Mouse (Mus musculus): Measurements from ENCODE around the gene Eya3.
"Not testable (repeated sequence)": the region's sequence is repeated elsewhere in the genome, so short reads cannot be mapped to it uniquely, and the experiment has no call there.

Gene Eya3

DNA sequence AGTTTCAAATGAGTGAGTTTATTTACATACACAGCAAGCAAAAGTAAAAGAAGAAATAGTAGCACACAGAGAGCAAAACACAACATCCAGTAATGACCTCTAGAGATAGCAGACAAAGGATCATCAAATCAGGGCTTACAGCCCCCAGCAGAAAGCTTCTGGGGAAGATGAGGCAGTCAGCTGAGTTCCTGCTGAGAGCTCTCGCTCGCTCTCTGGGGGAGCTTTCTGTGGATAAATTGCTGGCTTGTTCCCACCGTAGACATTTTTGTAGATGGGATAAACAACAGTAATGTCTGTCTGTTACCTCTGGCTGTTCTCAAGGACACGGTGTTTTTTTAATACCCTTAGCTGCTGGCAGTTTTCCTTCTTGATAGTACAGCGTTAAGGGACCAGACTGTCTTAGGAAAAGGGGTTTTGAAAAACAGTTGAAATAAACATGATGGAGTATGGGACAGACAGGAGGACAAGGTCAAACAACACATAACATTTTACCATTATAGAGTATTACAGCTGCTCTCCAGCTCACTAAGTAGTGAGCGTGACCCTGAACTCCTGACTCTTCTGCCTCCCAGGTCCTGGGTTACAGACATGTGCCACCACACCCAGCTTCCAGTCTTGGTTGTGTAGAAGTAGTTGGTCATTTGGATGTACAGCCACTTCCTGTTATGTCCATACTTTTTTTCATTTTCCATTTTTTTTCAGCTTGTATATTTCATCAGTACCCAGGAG, 10.6 kb downstream of the Eya3 start:
- no peak for DNase-seq

DNA sequence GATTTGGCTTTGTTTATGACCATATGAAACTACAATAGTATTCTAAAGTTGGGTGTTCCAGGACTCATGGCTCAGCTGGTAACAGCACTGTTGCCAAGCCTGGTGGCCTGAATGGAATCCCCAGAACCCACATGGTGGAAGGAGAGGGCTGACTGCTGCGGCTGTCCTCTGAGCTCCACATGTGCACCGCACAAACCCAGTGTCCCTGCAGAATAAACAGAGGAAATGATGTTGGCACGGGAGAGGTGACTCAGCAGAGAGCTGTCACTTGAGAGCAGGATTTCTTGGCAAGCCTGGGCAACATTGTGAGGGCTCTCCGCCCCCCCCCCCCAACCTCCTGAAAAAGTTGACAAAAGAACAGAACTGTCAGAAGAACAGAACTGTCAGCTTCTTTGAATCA, 14.1 kb downstream of the Eya3 start:
- DNase-seq: peak; percentile 17 to 40

DNA sequence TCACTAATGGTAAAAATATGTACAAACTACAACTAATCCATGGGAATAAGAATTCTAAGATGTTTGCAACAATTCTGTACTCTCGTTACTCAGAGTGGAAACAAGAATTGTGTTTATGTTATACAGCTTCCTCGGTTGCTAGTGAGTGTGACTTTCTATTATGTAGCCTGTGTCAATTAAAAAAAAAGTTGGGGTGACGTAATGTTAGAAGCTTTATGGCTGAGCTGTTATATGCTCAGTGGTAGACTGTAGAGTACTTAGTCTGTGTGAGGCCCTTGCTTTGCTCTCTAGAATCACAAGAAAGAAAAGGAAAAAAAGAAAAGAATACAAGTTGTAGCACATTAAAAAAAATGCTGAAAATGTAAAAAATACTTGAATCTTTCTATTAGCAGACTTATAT, 15.0 kb downstream of the Eya3 start:
- no peak for DNase-seq

DNA sequence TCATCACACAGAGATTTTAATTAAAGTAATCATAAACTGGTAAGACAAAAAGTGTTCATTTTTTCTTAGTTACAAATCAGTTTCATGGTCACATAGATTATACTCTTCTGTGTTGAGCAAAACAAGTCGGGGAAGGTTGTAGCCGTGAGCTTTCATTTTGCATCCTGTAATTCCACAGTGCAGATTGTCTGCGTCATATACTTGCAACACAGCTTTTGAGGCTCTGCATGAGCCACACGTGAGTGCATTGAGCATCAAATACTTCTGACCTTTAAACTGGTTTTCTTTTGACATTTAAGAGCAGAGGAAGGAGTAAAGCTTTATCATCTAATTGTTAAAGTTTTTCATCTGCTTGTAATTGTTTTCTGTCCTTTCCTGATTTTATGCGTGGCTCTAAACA, 16.5 kb downstream of the Eya3 start:
- no peak for DNase-seq

DNA sequence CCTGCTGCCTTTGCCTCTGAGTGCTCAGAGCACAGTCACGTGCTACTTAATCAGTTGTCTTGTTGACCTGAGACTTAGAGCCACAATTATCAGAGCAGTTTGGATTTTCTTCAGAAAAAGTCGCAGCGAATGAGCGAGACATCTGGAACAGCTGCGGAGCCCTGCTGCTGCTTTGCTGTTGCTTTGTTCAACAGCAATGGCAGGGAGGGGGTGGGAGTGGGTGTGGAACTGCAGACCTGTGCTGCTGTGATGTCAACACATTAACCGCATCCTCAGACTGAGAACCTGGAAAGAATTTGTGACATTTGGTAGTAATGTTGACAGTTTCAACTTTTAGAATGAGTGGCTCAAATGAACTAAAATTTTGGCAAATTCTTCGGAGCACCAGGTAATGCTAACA, 20.3 kb downstream of the Eya3 start:
- no peak for DNase-seq

DNA sequence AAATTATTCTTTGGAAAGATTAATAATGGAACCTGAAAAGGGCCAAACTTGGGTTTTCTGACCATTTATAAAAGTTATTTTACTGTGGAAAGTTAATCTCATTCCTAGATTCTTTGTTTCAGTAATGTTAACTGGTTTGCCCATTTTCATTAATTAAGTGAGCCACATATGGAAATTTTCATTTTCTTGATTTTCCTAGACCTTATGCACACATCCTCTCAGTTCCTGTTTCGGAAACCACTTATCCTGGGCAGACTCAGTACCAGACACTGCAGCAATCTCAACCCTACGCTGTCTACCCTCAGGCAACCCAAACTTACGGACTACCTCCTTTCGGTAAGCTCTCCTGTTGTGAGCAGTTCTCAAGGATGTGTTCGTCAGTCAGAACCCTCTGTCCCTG, 33.9 kb downstream of the Eya3 start:
- DNase-seq: no peak

DNA sequence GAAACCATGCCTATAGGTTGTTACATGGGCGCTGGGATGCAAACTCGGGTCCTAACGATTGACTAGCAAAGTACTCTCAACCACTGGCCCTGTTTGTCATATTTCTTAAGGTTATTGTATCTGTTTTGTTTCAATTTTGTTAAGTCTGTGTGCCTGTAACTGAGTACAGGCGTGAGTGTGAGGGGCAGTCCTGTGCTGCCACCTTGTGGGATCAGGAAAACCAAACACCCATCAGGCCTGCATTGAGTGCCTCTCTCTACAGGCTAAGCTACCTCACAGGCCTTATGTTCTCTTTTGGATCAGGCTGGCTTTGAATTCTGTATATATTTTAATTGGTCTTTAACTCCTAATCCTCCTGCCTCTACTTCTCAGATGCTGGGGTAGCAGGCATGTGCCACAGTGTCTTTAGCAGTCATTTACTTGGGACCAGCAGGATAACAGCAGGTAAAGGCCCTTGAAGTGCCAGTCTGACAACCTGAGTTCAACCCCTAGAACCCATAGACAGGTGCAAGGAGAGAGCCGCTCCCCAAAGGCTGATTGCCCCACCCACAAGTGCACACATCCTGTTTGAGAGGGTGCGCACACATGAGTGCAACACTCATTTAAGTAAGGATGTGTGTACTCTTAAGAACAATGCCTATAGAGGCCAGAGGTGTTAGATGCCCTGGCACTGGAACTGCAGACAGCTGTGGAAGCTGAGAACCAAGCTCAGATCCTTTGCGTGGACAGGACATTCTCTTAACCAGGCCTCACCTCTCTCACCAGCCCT, 38.2 kb downstream of the Eya3 start:
- DNase-seq: peak in 1 of 2 experiments; percentile 25

DNA sequence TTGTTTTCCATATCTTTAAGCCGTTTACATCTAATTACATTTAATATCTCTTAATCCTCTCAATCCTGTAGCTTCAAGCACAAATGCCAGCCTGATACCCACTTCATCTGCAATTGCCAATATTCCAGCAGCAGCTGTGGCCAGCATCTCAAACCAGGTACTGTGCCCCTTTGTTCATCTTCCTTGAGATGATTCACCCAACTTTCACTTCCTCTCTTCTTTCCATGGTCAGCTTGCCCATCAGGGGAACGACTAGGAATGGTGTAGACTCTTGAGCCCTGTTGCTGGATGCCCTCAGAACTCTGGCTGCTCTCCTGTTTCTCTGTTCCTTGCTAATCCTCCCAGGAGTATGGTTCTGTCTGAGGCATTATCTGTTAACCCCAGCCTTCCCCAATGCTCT, 50.8 kb downstream of the Eya3 start:
- no peak for DNase-seq

DNA sequence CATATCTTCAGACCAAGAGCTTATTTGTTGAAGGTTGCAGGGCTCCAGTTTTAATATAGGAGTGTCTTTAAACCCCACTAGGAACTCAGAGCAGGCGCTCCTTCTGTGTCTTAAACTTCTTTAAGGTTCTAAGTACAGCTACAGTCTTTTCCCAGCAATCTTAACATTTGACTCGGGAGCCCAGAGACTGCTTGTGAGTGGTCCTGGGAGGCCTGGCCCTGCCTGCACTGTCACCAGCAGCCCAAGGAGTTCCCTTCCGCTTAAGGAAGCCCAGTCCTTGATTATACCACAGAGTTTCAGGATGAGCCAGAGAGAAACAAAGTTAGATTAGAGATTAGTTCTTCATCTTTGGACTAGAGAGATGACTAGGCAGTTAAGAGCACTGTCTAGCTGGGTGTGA, 54.6 kb downstream of the Eya3 start:
- DNase-seq: no peak

DNA sequence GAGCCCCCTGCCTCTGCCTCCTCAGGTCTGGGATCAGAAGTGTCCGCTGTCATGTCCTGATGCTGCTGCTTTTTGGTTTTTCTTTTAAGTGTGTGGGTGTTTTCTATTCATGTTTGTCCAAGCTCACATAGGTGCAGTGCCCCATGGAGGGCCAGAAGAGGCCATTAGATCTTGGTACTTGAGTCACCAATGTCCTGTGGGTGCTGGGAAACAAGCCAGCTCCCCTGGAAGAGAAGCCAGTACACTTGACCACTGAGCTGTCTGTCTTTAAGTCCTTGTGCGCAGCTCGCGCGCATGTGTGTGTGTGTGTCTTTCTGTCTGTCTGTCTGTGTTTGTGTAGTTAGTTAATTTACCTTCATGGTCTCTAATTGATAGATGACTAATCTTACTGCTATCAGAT, 63.3 kb downstream of the Eya3 start:
- DNase-seq: no peak

DNA sequence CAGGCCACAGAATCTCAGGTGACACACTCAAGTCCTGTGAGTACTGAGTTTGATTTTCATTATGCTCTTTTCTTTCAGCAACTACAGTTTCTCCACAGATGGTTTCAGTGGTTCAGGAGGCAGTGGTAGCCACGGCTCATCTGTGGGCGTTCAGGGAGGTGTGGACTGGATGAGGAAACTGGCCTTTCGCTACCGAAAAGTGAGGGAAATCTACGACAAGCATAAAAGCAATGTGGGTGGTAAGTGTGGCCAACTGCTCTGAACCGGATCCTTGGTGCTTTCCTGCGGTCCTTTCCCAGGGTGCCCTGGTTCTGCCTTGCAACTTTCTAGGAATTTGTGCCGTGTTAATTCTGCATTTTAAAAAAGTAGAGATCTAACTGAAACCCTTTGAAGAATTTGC, 68.1 kb downstream of the Eya3 start:
- DNase-seq: no peak

DNA sequence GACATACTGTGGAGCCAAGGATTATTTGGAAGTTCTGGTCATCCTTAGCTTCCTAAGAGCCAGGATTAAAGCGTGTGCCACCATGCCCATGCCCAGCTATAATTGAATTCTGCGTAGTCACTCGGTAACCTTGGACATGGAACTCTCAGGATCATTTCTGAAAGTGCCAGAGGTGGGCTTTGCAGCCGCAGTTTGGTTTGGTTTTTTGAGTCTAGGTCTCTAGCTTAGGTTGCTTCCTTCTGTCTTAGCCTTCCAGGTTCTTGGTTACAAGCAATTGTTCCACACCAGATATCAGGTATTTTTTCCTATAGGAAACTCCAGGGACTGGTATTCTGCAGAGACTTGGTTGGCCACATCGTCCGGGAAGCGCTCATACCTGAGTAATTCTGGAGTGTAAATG, 74.4 kb downstream of the Eya3 start:
- DNase-seq: no peak

DNA sequence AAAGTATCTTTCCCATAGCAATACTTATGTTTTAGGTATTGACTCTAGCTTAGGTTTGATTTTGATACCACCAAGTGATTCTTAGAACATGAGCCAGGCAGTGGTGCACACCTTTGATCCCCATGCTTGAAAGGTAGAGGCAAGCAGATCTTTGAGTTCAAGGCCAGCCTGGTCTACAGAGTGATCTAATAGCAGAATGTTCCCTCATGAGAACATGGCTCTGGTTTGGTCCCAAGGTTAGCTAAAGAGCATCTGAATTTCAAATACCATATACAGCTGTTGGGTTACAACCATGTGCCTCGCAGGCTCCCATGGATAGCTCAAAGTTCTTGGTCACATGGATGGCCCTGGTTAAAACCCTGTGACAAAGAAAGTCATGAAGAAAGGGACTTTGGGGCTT, 79.5 kb downstream of the Eya3 start:
- DNase-seq: no peak

DNA sequence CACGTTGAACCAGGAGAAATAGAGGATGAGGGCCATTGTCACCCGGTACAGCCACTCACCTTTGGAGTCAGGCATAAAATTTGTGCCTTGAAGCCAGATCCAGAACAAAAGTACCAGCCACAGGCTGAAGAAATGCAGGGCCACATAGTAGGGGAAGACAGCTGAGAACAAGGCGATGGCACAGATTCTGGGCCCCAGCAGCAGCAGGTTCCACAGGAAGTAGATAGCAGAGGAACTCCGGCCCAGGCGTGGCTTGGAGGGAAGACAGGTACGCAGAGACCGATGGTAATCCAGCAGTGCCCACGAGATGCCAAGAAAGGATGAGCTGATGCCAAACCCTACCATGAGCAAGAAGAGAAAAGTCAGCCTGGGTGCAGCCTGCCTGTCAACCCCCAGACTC, 89.4 kb downstream of the Eya3 start:
- DNase-seq: no peak

DNA sequence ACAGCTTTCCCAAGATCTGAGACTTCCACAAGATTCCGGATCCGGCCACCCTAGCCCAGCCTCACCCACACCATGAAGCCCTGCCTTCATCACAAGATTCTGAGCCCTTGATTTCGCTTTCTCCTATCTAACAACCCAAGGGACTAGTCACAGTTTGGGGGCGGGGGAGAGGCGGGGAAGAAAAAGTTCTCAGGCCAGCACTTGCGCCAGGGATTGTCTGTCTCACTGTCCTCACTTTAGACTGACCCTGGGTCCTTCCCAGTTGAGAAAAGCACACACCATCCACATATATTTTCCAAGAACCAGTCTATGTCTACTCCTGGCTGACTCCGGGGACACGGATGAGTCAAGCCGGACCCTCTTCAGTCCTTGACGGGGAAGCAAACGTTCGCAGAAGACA, 92.8 kb downstream of the Eya3 start:
- no peak for DNase-seq

DNA sequence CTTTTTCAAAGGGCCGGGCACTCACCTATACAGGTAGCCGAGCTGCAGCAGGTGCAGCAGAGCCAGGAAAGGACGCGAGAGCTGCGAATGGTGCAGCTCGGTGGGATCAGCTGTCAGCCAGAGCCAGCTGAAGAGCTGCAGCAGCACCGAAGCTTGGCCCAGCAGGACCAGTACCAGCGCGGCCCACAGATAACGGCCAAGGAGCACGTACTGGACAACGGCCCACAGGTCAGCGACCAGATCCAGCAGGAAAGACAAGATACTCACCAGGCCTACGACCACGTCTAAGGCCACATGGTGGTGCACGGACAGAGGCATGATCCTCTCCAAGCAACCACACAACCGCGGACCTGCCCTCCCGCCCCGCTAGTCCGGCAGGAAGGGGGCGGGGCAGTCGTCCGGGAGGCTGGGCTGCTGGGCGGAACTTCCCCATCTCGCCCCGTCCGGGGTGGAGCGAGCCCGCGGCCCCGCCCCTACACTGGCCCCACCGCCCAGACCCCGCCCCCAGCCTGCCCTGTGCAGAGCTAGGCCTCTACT, 93.4 kb downstream of the Eya3 start, which contains the start of gene Xkr8:
Xkr8 (minus strand) TSS at position 399 of the 537 bp plus-strand sequence.
- DNase-seq: peak; percentile 90

DNA sequence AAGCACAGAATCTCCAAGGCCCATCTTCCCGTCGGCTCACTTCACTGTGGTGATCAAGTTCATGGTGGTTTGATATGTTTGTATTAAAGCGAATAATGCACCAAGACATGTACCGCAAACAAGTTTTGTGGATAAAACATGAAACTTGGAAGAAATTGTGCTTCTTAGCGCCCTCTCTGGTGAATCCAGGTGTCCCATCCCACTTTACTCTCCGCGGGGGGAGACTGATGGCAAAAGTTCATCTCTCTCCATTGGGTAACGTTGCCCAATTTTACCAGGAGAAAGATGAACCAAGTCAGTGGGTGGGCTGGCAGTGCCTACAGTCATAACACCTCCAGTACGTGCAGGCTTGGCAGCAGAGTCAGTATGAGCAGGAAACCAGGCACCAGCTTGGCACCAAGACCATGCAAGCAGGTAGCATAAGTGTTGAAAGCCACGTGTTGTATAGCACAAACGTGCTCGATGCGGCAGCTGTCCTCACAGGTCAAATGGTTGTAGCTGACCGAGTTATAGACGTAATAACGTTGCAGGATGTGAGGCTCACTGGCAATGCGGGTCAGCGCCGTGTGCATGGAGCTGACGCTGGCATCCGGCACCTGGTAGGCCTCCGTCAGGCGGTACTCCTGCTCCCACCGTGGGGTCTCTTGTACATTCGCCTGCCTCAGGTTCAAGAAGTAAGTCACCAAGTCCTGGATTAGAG, 94.4 kb downstream of the Eya3 start:
- no peak for DNase-seq

DNA sequence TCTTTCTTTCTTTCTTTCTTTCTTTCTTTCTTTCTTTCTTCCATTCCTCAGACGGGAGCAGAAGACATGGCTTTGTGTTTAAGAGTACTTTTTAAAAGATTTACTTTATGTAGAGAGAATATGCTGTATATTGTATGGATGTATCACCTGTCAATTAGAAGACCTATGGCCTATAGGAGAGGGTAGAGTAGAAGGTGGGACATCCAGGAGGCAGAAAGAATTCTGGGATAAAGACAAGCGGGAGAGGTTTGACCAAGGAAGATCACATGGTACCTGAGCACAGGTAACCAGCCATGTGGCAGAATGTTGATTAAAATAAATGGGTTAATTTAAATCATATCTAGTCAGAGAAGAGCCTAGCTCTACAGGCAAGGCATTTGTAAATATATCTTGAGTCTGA, 96.0 kb downstream of the Eya3 start:
- DNase-seq: no peak

DNA sequence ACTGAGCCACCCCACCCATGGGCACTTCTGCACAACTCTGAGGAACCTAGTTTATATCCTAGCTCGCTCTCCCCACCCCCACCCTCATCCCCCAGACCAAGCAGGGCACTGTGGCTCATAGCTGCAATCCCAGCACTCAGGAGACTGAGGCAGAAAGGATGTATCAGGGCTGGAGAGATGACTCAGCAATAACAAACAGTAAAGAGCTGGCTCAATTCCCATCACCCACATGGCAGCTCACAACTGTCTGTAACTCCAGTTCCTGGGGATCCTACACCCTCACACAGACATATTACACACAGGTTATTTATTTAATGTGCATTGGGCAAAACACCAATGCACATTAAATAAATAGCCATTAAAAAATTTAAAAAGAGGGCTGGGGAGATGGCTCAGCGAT, 96.6 kb downstream of the Eya3 start:
- DNase-seq: no peak

DNA sequence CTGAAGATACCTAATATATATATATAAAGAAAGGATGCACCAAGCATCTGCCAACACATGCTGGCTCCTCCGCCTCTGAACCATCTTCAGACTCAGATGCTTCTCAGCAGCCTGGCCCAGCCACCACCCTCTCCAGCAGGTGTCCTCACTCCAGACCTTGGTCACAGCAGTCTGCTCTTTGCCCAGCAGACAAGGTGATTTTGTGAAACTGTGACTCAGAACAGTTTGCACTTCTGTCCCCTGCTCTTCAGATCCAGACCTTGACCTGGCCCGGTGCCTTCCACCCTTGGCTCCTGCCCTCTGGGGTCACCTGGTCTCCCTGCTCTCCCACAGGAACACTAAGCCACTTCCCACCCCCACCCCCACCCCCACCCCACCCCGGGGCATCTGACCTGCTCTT, 97.1 kb downstream of the Eya3 start:
- peak; percentile 17 to 33 for DNase-seq

DNA sequence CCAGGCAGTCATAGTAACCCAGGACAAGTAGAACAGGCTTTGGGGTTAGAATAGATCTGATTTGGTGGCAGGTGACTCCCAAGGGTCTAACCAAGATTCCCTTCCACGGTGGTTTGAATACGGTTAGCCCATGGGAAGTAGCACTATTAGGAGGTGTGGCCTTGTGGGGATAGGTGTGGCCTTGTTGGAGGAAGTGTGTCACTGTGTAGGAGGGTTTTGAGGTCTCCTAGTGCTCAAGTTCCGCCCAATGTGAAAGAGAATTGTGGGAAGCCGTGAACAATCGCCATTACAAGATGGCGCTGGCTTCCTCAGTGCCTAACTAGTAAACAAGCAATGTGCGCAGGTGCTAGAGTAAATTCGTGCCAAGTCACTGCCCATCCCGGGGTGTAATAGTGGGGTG, 98.4 kb downstream of the Eya3 start:
- not testable (repeated sequence) for DNase-seq

DNA sequence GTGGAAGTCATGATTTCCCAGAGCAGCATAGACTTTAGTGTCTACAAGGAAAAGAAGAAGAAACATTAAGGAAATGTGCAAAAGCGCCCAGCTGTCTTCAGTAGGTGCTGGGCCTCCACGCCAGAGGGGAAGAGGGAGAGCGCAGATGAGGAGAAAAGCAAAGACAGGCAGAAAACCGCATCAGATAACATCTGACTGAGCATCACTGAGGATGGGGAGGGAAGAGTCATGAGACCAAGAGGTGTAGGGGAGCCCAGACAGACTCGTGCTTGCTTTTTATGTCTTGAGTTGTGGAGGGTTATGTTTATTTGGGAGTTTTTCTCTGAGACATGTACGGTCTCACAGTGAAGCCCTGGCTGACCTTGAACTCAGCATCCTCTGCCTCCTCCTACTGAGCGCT, 102.7 kb downstream of the Eya3 start:
- no peak for DNase-seq

DNA sequence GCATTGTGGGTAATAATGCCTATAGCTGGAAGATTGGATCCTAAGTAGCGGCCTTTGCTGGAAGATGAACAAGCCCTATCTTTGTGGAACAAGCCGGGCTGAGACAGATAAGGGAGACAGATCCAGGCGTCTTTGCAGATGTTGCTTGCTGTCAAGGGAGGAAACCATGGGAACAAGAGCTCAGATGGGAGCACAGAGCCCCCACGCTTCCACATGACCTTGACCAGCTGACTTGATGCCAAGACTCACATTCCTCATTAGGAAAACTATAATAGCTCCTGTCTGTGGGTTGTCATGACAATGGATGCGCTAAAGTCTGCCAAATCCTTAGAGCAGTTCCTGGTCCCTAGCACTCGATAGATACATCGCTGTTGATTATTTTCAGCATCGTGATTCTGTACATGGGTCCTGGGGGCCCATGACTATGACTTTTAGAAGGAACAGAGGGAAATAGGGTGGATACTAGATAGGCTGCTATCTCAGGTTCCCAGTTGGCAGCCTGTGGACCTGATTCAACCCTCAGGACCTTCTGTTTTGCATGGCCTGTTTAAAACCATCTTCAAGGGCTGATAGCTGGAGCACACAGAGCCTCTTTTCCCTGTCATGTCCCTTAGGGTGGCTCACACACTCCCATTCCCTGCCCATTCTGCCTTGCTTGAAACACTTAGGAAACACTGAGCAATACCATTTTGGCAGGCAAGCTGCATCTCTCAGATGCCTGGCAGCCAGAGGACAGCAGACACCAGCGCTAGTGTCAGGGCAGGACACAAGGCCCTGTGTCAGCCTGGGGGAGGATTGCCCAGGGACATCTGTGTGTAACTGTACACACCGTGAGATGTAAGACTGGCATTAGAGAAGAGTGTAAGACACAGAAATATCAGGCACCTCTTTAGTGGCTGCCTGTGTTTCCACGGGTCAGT, 105.5 kb downstream of the Eya3 start:
- no peak for DNase-seq
